Mouse (Mus musculus): Measurements from ENCODE around the gene Gm49380.

Gm49380 gene

DNA sequence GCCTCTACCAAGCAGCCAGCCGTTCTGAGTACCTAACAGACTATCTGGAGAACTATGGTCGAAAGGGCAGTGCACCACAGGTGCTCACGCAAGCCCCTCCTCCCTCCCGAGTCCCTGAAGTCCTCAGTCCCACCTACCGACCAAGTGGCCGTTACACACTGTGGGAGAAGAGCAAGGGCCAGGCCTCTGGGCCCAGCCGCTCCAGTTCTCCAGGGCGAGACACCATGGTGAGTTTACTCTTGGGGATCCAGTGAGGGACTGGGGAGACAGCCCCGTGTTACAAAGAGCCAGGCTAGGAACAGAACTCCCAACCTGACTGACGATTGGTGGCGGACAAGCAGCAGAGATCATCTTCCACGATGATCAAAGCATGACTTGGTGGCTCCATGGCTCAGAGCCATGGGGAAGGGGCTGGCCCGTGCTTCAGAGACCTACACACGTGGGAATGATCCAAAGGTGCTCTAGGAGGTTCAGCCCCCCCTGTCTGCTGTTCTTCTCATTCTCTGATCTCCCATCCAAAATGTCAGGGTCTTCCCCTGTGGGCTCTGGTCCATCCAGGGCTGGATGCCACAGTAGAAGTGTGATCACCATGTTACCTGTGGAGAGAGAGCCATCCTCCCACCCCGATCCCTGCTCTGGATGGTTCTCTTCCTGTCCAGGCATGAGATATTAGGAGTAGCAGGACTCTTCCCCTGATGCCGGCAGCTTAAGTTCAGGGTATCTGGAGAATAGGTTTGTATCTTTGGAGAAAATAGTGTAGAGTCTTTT lies 37.1 kb downstream of the Gm49380 start:
- no peak for DNase-seq (ENCODE audit: low read depth, low spot score)

DNA sequence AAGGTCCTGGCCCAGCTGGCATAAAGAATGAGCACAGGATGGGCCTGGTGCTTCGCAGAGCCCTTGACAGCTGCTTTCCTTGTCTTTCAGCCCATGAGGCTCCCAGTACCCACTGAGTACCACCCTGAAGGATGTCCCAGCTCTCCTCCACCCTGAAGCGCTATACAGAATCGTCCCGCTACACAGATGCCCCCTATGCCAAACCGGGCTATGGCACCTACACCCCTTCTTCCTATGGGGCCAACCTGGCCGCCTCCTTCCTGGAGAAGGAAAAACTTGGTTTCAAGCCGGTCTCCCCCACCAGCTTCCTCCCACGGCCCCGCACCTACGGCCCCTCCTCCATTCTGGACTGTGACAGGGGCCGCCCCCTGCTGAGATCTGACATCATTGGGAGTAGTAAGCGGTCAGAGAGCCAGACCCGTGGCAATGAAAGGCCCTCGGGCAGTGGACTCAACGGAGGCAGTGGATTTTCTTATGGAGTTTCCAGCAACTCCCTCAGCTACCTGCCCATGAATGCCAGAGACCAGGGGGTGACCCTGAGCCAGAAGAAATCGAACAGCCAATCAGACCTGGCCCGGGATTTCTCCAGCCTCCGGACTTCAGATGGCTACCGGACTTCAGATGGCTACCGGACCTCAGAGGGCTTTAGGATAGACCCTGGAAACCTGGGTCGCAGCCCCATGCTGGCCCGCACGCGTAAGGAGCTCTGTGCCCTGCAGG lies 37.9 kb downstream of the Gm49380 start:
- DNase-seq (ENCODE audit: low read depth, low spot score), result no peak

DNA sequence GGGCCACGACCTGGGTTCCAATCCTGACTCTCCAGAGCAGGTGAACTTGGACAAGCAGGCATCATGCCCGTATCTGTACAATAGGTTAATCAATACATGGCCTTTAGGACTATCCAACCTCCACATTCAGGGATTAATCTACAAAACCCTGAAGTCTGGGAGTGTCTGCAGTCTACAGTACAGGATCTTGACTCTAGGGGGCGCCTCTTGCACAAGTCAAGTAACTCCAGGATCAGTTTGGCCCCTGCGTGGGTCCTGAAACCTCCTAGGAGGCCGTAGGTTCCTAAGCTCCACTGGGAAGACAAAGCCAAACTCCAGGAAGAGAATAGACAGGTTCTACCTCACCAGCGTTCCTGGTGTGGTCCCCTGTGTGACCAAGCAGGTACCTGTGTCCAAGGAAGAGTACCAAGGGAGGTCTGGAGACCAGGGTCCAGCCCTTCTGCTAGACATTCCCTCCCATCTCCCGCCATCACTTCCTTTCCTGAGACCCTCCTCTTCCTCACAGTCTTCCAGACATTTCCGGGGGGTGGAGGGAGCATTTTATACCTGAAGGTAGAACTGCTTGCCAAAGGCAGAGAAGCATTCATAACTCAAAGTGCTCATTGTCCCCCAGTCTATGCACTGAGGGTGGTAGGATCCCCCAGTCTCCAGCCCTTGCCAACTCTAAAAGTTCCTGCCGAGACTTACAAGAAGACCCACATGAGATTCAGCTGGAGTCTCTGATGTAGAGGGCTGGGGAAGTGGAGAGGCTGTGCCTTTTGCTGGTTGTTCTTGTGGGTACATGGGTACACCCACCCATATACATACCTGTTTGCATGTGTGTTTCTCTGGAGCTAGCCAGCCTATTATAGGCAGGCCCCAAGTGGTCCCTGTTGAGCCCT lies 38.7 kb downstream of the Gm49380 start:
- peak; percentile 75 for DNase-seq (ENCODE audit: low read depth, low spot score)

- no peak for DNase-seq (ENCODE audit: low read depth, low spot score)
These were observed 40.2 kb downstream of the Gm49380 start for GRCm38 (mm10) chr9:44073115-44073514.

- DNase-seq (ENCODE audit: low read depth, low spot score), result no peak
These were observed 40.7 kb downstream of the Gm49380 start for GRCm38 (mm10) chr9:44072599-44072915.

GRCm38 (mm10) chr9:44071914-44072598 lies 41.2 kb downstream of the Gm49380 start:
- DNase-seq (ENCODE audit: low read depth, low spot score), result no peak

DNA sequence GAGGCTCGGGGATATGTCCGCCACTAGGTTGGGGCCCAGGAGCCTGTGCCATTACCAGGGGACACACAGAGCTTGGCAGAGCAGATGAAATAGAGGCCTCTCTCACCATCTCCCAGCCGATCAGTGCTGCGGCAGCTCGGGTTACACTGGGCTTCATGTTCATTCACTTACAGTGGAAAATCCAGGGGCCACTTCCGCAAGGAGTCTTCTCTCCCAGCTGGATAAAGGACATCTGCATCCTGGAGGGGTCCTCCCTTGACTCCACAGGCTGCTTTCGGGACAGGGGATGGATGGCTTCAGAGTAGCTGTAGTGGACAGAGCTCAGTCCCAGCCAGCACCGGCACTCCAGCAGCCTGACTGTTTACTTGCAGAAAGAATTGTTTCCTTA lies 42.5 kb downstream of the Gm49380 start:
- DNase-seq (ENCODE audit: low read depth, low spot score), result no peak

DNA sequence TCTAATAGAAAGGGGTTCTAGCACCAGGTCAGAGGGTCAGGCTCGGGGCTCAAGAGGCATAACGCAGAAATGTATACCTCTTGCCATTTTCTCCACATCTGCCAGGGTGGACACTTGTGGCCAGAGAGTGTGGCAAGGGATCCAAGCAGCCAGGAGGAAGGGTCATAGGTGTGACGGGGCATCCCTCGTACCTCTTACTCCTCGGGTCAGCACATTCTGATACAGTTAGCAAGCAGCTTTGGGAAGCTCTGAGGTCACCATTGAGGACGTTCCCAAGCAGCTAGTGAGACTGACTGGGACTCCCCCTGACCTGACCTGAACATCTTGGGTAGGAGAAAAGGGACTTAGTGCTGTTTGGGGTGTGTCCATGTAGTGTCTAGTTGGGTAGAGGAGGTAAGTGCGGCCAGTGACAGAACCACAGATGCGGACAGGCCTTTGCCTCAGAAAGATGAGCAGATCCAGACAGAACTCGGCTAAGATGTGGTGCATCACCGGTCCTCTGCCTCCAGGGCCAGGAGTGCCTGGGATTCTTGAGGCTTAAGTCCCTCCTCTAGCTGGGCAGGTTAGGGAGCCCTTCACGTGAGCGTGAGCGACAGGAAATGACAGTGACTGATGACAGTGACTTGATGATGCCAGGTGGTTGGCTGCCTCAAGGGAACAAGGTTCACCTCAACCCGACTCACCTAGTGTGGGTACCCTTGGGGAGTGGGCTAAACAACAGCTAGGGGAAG lies 43.0 kb downstream of the Gm49380 start:
- no peak for DNase-seq (ENCODE audit: low read depth, low spot score)

DNA sequence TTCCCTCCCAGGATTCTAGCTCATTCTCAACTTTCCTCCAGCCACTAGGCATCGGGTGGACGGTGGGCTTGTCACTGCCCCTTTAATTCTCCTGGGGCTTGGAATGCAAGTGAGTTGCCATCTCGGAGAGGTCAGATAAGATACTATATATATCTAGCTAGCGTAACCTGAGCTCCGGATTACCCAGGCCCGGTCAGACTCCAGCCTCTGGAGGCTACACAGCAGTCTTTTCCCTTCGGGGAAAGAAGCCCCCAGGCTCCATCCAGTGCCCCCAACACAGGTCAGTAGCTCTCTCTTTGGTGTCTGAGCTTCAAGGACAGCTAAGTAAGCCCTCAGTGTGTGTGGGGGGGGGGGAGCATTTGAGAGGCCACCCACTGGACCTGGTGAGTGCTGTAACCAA lies 44.0 kb downstream of the Gm49380 start:
- no peak for DNase-seq (ENCODE audit: low read depth, low spot score)

GRCm38 (mm10) chr9:44067960-44068330 lies 45.4 kb downstream of the Gm49380 start:
- no peak for DNase-seq (ENCODE audit: low read depth, low spot score)

DNA sequence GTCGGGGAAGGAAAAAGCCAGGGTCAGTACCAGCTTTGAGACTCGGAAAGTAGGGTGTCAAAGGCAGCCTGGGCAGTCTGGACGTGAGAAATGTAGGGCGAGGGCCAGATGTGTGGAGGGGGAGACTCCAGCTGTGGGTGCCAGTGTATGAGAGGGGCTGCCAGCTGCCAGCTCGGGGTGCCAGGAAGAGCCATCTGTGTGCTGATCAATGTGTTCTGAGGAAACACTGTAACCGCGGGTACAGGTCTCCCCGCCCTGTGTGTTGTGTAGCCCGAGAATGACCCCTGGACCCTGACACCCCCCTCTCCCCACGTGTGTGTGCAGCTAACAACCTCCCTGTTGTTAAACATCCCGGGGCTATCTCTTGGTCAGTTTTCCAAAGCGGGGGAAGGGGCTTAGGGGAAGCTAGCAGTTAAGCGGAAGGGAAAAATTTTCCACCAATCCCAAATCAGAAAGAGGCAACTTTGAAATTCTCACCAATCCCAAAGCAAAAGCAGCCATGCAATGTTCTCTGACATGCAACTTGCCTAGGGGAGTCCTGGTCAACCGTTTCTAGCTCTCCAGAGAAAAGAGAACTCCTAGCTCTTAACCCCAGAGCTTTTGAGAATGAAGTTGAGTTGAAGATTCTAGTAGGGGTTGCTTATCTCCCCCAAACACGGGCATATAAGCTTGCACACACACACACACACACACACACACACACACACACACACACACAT lies 45.9 kb downstream of the Gm49380 start:
- no peak for DNase-seq (ENCODE audit: low read depth, low spot score)

- DNase-seq (ENCODE audit: low read depth, low spot score), result peak; percentile 98
These were observed 46.5 kb downstream of the Gm49380 start, which contains the start of gene Usp2 for GRCm38 (mm10) chr9:44066785-44067225. Gene Usp2 (plus strand): TSS chr9:44067021.

GRCm38 (mm10) chr9:44065177-44065576 lies 48.1 kb downstream of the Gm49380 start:
- no peak for DNase-seq (ENCODE audit: low read depth, low spot score)

DNA sequence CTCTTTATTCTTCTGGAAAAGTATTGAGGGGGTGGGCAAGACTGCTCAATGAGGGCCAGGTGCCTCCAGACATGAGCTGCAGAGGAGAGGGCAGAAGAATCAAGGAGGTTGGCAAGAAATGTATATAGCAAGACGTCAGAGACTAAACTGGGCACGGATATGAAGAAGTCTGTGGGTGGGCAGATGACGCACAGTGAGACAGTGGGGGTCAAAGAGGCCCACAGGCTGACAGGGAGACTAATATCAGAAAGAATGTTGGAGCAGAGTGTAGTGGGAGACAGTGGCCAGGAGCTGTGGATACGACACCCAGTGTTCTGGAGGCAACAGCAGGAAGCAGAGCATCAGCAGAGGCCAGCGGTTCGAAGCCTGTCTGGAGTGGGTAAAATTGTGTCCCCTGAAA lies 54.7 kb downstream of the Gm49380 start:
- no peak for DNase-seq (ENCODE audit: low read depth, low spot score)

GRCm38 (mm10) chr9:44053936-44054335 lies 59.4 kb downstream of the Gm49380 start:
- DNase-seq (ENCODE audit: low read depth, low spot score), result no peak

DNA sequence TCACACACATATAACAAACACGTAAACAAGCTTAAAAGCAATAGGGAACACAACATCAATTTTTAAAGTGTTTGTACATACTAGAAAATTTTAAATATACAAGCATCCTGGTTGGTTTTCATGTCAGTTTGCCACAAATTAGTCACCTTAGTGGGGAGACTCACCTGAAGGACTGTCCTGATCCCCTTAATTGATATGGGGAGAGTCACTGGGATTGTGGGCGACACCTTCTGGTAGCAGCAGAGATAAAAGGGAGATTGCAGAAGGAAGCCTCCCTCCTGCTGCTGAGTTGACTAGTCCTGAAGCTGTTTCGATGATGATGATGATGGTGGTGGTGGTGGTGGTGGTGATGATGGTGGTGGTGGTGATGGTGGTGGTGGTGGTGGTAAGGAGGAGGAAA lies 60.4 kb downstream of the Gm49380 start:
- DNase-seq (ENCODE audit: low read depth, low spot score), result peak; percentile 26

DNA sequence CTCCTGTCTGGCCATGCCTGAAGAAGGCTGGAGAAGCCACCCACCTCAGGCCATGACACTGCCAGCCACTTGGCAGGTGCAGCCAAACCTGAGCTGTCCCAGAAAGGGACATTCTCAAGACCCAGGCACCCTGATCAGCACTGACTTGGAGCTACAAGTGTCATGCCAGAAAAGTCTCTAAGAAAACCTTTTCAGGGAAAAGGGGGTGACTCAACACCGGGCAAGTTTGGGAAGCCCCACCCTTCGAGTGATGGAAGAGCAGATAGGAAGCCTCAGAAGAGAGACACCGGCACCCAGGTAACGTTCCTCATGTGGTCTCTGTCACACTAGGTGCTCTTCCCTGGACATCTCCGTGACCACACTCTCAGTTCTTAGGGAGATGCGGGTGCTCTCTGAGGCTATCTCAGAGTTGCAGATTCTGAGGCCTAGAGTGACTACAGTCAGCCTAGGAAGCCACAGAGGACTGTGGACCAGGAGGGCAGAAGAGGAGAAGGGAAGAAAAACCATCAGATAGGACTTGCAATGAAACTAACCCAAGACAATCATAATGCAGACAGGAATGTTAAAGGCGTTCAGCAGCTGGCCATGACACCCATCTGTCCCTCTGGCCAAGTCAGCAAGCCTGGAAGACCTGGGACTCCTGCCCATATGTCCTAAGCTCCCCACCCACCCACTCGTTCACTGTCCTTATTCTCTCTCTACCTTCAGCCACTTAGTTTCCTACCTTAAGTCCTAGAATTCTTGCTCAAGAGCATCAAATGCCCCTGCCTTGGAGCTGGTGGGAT lies 63.7 kb downstream of the Gm49380 start:
- DNase-seq (ENCODE audit: low read depth, low spot score), result no peak

DNA sequence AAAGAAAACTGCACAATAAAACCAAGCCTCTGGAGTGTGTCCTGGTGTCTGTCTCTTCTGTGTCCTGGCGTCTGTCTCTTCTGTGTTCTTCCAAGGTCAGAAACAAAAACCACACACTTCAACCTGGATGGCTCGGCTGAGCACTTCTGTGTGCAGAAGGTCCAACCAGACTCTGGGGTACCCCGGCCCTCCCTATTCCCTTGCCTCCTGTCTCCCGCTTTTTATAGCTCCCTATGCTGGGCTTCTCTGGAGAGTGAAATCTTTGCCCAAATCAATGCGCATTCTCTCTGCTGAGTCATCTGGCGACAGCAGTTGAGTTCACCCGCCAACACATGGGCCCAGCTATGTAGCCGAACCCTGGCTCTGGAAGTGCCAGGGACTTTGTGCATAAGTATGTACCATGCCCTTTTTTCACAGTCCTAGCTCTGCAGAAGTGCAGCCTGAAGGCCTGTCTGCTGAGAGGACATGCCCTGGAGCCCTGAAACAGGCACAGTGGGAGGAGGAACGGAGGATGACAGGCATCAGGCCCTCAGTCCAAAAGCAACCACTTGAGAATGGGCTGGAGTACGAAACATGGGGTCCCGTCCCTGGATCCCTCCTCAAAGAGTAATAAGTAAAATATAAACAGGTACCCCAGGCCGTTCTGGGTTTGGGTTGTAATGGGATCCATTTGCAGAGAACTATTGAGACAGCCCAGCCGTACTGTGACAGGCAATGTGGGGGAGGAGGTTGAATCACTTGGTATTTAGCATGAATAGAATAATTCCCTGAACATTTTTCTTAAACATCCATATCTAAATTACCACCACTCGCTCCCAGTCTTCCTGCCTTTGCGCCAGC lies 64.5 kb downstream of the Gm49380 start:
- no peak for DNase-seq (ENCODE audit: low read depth, low spot score)
